Mouse (Mus musculus) ovary, adult 18-20 months (tissue): ENCODE measurements at regions not wholly inside any gene's neighbourhood (a gene's known extent, or its start where the extent isn't known, plus 50 kb on each side); places are given as distances from the start of the nearest gene placed in this dataset.

Source experiments
- DNase-seq: peaks from one replicate; pipeline ENCODE4 v3.0.0; 2022; ENCODE audit warnings: low spot score, mixed read lengths

DNA sequence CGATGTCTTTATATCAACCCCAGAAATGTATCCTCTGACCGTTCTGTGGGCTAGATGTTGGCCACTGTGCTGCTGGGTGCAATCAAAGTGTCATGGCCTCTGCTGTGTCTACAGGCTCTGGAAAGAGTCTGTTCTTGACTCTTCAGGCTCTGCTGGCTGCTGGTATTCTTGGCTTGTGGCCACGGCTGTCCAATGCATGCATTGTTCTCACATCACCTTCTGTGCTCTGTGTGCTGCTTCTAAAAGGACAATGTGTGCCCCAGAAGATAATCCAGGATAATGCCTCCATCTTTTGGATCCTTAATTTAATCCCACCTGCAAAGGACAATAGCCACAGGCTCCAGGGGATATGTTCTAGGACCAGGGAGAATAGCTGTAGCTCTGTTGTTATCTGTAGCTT lies 77.5 kb upstream of the Dapl1 start:
- no peak for DNase-seq

GRCm38 (mm10) chr2:59407512-59407988 lies 76.9 kb upstream of the Dapl1 start:
- DNase-seq = peak; percentile 54

DNA sequence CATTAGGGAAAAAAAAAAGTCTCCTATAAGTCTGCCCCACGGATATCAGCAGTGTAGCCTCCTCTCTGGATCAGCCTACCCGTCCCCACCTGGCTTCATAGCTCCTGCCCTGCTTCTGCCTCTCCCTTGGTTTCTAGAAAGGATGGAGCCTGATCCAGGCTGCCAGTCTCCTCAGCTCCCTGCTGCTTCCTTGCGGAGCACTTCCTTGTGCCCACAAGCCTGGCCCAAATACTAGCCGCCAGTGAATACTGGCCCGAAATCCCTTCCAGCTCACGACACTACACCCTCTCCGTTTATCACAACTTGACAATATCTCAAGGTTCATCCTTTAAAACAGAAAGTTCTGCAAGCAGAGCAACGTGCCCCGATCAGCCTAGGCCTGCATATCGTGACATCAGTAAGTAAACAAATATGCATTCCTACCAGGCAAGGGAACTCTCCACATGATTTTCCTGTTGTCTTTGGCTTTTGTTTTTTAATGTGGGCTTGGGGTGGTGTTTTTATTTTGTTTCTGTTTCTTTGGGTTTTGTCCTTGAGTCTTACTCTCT lies 76.3 kb upstream of the Dapl1 start:
- DNase-seq = peak; percentile 36

- no peak for DNase-seq
These were observed 69.8 kb upstream of the Dapl1 start for GRCm38 (mm10) chr2:59414612-59415011.

DNA sequence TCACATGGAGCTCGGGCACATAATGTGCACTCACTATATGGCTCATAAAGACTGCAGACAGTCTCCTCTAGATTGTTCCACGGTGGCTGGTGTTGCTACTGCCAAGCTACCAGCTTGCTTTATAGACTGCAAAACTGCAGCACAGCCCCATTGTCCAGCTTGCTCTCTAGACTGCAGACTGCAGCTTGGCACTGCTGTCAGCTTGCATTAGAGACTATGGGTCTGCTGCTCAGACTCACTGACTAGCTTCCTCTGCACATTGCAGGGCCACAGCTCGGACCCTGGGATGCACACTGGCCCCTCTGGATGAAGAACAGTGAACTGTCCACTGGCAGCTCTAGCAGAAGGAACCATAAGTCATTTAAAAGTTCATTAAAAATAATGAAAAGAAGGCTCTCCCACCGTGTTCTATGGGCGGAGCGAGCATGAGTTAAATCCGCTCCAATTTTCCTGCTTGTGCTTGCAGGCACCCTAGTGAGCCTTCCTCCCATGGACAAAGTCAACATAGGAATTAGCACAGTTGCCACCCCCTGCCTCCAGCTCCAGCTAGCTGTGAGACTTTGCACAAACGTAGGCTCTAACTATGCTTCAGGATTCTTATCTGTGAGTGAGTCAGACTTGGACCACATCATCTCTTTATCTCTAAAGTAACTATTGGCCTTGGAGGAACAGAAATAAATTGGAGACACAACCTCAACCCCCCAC lies 67.8 kb upstream of the Dapl1 start:
- peak; percentile 62 for DNase-seq

DNA sequence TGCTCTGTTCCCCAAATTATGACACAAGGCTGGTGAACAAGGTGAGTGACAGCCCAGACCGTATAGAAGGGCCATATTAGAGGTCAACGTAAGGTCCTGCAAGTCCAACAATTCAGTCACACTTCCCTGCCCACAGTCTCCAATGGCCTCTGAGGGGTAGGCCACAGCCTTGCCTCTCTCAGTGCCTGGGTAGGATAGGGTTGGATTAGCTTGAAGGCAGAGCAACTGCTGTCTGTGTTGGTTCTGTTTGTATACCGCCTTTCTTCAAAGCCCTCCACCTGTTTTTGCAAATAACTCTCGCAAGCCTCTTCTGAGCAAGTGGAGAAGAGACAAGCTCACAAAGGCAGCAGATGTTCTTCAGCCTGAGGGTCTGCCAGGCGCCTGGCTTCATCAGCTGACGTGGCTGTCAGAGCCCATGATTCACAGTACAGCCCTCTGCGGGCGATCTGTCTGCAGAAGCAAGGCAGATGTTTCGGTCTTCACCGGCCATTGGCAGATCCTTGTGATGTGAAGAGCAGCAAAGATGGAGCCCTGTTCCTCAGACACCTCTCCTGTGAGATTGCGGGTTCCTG lies 67.0 kb upstream of the Dapl1 start:
- DNase-seq = no peak

DNA sequence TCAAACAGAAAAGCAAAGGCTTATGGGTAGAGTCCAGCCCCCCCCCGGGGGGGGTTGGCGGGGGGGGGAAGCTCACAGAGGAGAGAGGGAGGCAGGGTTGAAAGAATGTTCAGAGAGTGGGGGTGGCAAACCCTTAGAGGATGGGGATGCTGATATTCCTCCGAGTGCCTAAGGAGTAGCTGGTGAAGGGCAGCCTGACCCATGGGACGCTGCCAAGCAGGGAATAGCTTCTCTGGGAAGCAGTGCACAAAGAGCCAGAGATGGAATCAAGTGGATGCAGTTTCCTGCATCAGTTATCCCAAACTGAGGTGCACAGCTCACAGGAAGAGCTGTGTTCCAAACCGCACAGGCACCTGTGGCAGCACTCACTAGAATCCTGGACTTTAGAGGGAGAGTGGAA lies 64.0 kb upstream of the Dapl1 start:
- DNase-seq = peak; percentile 79

DNA sequence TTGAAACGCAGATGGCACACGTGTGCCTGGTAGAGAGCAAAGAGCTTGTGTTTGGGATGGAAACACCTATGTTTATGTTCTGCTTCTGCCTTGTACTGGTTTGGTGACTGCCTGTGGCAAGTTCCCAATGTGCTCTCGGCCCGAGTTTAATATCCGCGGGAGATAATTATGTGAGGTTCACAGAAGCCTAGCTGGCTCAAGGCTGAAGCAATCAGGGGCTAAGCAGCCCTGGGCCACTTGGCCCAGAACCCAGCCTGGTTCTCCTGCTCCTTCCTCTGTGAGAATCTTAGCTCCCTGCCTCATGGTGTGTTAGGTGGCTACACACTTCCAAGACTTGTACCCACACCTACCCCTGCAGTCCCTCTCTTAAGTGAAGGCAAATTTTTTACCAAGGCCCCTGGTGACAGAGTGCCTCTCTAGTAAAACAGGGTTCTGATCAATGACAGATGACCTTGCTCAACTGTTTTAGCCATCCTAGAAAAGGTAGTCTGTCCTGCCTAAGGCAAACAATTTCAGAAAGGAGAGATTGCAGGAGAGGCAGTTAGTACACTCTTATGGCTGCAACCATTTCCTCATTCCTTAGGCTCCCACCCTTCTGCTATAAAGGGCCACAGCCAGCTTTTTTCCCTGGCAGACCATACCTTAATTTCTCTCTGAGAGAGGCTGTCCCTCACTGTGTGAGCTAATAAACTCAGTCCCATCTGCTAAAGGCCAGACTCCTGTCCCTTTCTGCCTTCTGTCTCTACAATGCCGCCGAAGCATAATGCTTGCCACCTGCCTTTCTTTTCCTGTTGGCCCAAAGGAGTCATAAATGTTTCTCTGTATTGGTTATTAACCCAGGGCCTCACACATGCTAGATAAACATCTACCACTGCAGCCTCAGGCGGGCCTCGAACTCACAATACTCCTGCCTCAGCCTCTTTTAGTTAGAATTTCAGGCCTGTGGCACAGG lies 61.9 kb upstream of the Dapl1 start:
- peak; percentile 43 for DNase-seq

- DNase-seq = no peak
These were observed 60.2 kb upstream of the Dapl1 start for GRCm38 (mm10) chr2:59424205-59424604.

DNA sequence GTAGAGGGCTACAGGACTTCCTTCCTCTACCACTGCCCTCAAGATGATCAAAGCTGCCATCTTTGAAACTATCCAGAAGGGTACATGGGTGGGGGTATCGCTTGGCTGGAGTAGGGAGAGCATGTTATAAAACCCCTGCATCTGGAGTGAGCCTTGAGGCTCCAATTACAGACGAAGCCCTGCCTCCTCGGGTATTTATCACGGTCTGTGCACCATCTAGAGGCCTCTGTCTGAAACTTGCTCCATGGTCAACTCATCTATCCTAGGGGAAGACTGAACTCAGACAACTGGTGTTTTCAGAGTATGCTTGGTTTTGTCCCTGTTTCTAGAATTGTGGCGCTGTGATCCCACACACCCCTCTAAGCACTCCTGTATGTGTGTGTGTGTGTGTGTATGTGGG lies 59.7 kb upstream of the Dapl1 start:
- peak; percentile 47 for DNase-seq

- DNase-seq = no peak
These were observed 58.6 kb upstream of the Dapl1 start for GRCm38 (mm10) chr2:59425876-59426275.

DNA sequence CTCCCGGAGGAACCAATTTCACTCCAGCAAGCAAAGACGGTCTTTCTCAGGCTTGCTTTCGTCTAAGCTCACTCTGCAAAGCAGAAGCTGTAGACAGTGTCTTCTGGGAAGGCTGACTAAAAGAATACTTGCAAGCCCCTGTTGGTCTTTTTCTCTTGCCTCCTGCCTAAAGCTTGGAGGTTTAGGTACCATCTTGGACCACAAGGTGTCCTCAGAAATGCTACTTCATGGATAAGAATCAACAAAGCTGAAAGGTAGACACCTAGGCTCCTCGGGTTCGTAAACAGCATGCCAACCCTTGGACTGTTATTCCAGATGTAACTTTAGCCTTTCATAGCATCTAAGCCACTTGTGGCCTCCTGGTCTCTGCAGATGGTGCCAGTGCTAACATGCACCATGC lies 53.0 kb upstream of the Dapl1 start:
- no peak for DNase-seq

DNA sequence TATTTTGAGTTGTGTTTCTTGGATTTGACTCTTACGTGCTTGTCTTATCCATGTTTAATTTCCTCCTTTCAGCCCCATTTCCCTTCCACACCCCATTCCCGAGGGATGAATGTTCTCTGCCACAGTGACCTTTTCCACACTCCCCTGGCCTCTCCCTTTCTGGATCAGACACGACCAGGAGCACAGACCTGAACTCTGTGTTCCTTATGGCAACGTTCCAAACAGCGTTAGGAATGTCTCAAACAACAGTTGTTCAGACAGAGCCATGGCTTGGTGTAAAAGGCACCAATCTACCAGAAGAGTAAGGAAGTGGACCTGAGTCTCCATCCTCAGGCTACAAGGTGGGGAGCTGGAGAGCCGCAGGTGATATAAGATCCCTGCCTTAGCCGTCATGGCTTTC lies 52.6 kb upstream of the Dapl1 start:
- no peak for DNase-seq
